Mouse (Mus musculus) cerebellum, adult 9-10 months (tissue): Measurements from ENCODE around the gene Gm21987.

ENCODE experiments used
- DNase-seq: peaks from one replicate; pipeline ENCODE4 v3.0.0; 2022

Gene Gm21987

DNA sequence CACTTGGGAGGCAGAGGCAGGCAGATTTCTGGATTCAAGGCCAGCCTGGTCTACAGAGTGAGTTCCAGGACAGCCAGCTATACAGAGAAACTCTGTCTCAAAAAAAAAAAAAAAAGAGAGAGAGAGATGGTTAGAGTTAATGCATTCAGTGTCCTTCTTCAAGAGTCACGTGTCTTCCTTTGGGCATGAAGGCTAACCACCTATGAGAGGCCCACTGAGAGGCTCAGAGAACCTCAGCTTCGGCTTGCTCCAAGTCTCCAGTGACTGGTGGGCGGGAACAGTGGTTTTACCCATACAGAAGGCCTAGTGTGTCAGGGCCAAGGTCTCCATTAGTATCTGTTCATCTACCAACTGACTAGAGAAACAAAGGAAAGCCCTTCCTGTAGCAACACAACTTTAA is 52.2 kb downstream of the Gm21987 start:
- no peak for DNase-seq

DNA sequence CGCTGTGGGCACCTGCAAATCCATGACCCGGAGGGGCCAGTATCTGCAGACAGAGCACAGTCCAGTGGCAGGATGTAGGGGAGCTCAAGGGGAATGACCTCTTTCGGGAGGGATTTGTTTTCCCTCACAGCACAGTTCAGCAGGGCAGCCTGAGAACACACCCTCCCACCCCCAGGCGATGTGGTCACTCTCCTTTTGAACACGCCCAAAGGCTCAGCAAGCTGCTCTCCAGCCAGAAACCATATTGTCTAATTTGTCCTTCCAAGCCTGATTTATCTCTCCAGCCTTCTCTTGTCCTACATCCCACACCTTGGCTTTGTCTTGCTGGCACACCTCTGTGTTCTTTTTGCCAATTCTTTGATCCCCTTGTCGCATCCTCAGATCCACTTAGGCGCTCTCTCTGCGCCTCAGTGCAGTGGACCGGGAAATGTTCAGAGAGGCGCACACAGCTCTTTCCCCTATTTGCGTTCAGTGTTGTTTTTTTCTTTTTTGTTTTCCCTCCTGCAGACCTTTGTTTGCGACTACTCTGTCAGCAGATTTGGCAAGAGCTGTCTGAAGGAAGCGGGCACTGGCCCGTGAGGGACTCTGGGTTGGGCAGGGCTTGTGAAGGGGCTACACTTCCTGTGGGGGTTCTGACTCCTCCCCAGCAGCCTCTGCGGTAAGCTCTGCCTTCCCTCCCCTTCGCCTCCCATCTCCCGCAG is 52.8 kb downstream of the Gm21987 start:
- peak; percentile 12 for DNase-seq

DNA sequence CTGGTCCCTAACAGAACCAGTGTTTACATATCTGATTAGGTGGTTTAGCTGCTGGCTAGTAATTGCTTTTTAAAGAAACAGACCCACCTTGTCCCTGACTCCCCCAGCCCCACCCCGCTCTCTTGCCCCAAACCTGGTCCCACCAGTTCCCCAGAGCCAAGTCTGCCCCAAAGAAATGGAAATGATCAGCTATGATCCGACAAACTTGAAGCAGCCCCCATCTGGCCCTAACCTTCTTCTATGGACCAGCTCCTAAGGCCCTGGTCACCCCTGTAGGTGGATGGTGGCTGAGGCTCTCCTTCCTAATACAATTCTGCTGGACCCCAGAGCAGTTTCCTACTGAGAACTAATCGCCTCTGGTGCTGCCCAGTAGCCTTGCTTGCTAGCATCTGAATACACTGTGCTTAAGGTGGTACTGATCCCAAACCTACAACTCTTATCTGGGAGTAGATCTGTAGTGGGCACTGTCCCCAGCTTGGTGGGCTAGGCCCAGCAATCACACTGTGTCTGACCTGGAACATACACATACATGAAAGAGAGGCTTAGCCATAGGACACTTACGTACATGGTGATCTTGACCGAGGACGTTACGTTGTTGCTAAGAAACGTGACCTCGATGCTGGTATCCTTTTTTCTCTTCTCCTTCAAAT is 53.6 kb downstream of the Gm21987 start:
- no peak for DNase-seq

DNA sequence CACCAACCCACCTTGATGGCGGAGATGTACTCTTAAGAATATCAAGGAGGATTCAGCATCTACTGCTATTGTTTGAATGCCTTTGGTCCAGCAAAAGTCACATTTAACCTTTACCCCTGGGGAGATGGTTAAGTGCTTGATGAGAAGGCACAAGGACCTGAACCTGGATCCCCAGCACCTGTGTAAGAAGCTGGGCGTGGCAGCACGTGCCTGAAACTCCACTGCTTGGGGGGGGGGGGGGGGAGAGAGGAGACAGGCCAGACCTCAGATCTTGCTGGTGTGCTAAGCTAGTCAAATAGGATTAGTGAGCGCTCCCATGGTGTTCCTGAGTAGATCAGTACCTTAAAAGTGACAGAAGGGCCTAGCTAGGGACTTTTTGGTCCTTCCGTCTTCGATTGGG is 54.6 kb downstream of the Gm21987 start:
- no peak for DNase-seq

DNA sequence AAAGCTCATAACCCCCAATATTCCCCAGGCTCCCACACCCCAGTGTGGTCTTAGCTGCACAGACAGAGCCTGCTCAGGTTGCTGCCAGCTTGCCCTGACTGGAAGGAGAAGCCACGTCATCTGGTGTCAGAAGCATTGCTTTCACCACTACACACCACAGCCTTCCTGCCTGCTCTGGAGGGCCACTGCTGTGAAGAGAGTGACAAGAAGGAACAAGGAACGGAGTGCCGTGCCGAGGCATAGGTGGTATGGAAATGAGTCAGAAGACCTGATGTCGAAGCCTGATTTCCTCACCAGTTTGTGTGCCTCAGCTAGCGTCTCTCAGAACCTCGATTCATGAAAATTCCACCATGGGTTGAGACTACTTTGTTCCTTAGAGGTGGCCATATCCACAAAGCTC is 56.8 kb downstream of the Gm21987 start:
- DNase-seq = no peak

DNA sequence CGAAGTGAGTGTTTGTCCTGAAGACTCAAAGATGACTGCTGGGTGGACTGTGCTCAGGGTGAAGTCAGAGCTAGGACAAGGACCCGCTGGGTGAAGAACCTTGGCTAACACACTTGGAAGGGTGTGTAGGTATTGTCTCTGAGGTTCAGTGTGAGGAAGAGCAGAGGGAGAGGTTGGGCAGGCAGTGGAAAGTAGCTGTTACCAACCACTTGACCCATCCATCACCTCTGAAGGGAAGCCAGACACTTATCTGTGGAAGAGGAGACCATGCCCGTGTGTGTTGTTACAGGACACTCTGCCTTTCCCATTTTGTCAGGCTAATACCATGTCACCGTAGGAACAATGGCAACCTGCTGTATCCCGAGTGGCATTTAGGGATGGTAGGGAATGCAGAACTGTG is 59.5 kb downstream of the Gm21987 start:
- no peak for DNase-seq

DNA sequence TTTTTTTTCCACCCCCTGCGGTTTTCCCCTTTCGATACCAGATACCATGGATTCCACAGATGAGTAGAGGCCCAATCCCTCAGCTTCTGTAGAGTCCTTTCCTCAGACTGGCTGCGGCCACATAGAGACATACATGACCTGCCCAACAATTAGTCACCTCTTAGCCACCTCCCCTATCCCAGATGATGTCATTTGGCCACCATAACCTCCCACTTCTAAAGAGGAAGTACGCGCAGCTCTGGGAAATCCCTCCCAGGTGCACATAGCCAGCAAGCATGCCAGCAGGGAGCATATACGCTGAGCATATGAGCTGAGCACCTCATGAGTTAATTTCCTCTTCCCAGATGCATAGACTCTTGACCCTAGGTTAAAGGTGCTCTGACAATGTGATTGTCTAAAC is 59.9 kb downstream of the Gm21987 start:
- DNase-seq = no peak

DNA sequence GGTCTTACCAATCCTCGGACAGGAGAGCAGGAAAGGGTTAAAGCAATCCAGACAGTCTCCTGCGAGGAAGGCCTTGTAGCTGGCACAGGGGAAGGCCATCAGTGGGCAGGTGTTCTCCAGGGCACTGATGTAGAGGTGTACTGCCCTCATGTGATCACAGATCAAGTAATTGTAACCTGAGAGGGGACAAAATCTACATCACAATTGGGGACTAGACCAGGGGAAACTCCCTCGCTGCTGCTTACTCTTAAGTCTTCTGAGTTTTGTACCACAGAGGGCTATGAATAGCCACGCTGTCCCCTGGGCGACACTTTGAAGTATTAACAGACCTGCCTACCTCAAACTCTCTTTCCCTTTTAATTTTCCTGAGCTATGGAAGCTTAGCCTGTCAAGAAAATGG is 60.7 kb downstream of the Gm21987 start:
- no peak for DNase-seq

DNA sequence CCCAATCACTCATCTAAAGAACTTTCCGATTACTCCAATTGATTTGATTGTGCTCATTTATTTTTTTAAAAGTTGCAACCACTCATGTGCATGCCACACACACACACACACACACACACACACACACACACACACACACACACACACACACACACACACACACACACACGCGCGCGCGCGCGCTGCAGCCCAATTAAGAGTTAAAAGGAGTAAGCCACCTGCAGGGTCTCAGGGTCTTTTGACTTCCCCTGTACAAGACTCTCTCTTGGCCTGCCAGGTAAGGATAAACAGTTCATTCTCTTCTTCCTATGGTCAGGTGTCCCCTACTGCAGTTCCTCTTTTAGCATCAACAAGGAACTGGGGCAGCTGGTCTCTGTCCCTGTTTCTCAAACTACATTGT is 61.6 kb downstream of the Gm21987 start:
- DNase-seq = no peak
